Mouse (Mus musculus) forebrain, embryonic 13.5 days (tissue): ENCODE results near the gene 4933425L06Rik. TPM values are rescaled to one million over a fixed set of nuclear protein-coding genes. Genes with fewer than 3 reads are reported as not detected.

Experiments used
- ATAC-seq: fragments of 200-750 bp; cut with Nextera tagmentation; 2 replicates; pipeline ENCODE4 v1.8.0; 2017
- H3K27ac ChIP-seq: fragments of 300-500 bp; sonication (generic); 2 replicates; pipeline ENCODE4 v1.5.1; 2015; ENCODE audit warnings: inconsistent platforms, mild to moderate bottlenecking, moderate library complexity
- H3K27me3 ChIP-seq: fragments of 300-500 bp; sonication (generic); 2 replicates; pipeline ENCODE4 v1.6.1; 2015; ENCODE audit warnings: mild to moderate bottlenecking, inconsistent platforms
- H3K36me3 ChIP-seq: fragments of 300-500 bp; sonication (generic); 2 replicates; pipeline ENCODE4 v1.6.1; 2015; ENCODE audit warnings: mild to moderate bottlenecking, inconsistent platforms; ENCODE audit not compliant: poor library complexity, severe bottlenecking
- H3K4me1 ChIP-seq: fragments of 300-500 bp; sonication (generic); 2 replicates; pipeline ENCODE4 v1.6.1; 2015; ENCODE audit warnings: inconsistent platforms
- H3K4me2 ChIP-seq: fragments of 300-500 bp; sonication (generic); 2 replicates; pipeline ENCODE4 v1.6.1; 2015; ENCODE audit warnings: inconsistent platforms, mild to moderate bottlenecking, moderate library complexity
- H3K4me3 ChIP-seq: fragments of 300-500 bp; sonication (generic); 2 replicates; pipeline ENCODE4 v1.5.1; 2015; ENCODE audit warnings: mild to moderate bottlenecking, inconsistent platforms
- H3K9ac ChIP-seq: fragments of 300-500 bp; sonication (generic); 2 replicates; pipeline ENCODE4 v1.6.1; 2015; ENCODE audit warnings: mild to moderate bottlenecking, inconsistent platforms
- H3K9me3 ChIP-seq: fragments of 300-500 bp; sonication (generic); replicated peaks from 2 replicates; pipeline ENCODE4 v1.6.1; 2016; ENCODE audit warnings: inconsistent platforms
- WGBS: fragments of 180-500 bp; shearing (Covaris S2); methylation state at CpG from one replicate; pipeline ENCODE4 v1.1.7; 2015; 5-methylcytosine and 5-hydroxymethylcytosine counted together
- polyA plus RNA-seq: library from polyadenylated mRNA; unstranded; fragments of >200 nt; fragmentation: Nextera tagmentation; extraction: Ambion mirVana; gene quantifications from 2 replicates; pipeline ENCODE4 v1.2.1, GENCODE M21; 2015

Gene 4933425L06Rik
- polyA plus RNA-seq, 1 experiment from 2014 or later, result not detected

DNA sequence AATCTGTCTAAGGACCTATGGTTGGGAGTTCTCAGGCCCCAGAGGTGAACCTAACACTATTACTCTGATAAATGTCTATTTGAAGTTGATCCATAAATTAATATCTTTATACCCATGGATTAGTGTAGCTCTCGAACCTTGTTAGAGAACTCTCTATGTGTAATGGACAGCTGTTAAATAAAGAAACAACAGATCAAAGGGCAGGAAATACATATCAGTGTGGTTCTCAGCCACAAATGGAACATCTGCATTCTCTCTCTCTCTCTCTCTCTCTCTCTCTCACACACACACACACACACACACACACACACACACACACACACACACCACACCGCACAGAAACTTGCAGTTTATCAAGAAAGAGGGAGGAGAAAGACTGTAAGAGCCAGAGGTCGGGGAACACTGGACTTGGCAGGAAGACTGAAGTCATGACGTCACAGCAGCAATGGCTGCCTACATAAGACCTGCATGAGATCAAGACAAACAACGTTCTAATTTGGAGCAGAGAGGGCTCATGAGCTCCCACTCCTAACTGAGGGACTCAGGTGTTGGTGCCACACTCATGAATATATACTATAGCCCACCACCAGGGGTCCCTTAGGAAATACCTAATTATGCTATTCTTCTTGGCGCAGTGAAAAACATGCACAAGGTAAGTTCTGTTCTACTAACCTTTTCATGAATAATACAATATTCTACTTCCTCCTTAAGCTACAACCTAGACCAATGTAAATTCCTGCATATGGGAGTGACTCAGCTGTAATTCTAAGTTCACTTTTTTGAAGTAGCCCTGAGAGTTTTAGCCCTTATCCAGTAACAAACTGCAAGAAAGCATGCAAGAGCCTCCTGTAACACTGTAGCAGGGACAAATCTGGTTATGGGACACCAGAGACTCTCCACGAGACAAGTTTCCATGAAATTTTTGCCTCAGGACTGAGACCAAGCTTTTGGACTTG, 14.8 kb upstream of the 4933425L06Rik start:
- Histone ChIP-seq H3K27ac (no peak overlapping the region), H3K27me3 (no peaks in the 10 kb centered on the region), H3K9ac (no peak overlapping the region), H3K4me1 (no peaks in the 10 kb centered on the region), H3K36me3 (no peaks in the 10 kb centered on the region), H3K9me3 (no peaks in the 10 kb centered on the region), H3K4me3 (no peak overlapping the region), H3K4me2 (no peak overlapping the region)
- ATAC-seq, result no peak
- 80% methylated on average over 7 of the region's 7 CpGs for WGBS

DNA sequence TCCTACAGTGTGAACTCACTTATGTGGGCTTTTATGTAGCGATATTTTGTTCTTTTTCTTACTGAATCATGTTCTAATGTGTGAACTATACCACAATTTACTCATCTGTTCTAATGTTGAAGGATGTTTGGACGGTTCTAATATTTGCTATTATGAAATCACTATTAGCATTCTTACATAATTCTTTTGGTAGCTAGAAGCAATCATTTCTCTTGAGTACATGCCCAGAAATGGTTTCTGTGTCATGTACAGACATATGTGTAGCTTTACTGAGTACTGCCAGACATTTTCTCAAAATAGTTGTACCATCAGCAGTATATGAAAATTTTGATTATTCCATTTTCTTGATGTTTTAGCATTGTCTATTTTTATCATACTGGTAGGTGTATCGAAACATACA, 7.4 kb downstream of the 4933425L06Rik start:
- Histone ChIP-seq H3K27ac (no peak overlapping the region), H3K9ac (no peak overlapping the region), H3K27me3 (no peaks in the 10 kb centered on the region), H3K4me3 (no peak overlapping the region), H3K4me2 (no peak overlapping the region), H3K4me1 (no peaks in the 10 kb centered on the region), H3K36me3 (no peaks in the 10 kb centered on the region), H3K9me3 (no peaks in the 10 kb centered on the region)
- ATAC-seq, result no peak
- WGBS, result 93% methylated on average over 3 of the region's 3 CpGs

DNA sequence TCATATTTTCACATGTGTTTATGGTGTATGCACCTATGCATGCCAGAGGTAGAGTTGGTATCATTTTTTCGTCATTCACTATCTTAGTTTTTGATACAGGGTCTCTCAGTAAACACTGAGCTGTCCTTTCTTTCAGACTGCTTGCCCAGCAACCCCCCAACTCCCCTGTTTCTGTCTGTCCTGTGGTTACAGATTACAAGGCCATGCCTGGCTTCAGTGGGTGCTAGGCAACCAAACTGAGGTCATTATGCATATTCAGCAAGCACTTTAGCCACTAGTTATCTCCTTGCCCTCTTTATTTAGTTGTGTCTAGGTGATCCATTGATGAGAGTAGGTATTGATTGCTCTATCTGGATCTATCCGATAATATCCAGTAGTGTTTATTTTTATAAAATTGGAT, 14.4 kb downstream of the 4933425L06Rik start:
- no peaks in the 10 kb centered on the region for H3K4me1 ChIP-seq
- WGBS, result 85% methylated on average over 2 of the region's 2 CpGs
- H3K27ac ChIP-seq, result no peak overlapping the region
- no peaks in the 10 kb centered on the region for H3K27me3 ChIP-seq
- H3K9me3 ChIP-seq, result no peaks in the 10 kb centered on the region
- H3K4me2 ChIP-seq, result no peak overlapping the region
- no peak overlapping the region for H3K9ac ChIP-seq
- no peaks in the 10 kb centered on the region for H3K36me3 ChIP-seq
- H3K4me3 ChIP-seq, result no peak overlapping the region
- ATAC-seq, result no peak

DNA sequence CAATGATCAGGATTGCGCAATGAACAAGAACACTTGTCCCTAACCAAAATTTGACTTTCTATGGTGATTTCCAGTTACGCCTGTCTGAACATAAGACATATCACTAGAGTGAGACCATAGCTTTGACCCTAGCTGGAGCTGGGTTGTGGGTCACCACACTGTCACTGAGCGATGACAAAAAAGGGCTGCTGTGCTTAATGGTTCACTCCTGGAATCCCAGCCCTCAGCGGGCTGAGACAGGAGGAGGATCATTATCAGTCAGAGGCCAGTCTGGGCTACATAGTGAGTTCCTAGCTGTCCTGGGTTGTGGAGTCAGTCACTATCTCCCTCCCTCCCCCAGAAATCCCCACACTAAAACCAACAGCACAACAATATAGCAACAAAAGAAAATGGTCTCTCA, 18.8 kb downstream of the 4933425L06Rik start:
- no peak overlapping the region for H3K27ac ChIP-seq
- no peaks in the 10 kb centered on the region for H3K4me1 ChIP-seq
- H3K9ac ChIP-seq, result no peak overlapping the region
- H3K4me2 ChIP-seq, result no peak overlapping the region
- ATAC-seq, result no peak
- WGBS, result 90% methylated on average over 4 of the region's 4 CpGs
- H3K4me3 ChIP-seq, result no peak overlapping the region
- no peaks in the 10 kb centered on the region for H3K27me3 ChIP-seq
- H3K9me3 ChIP-seq, result no peaks in the 10 kb centered on the region
- H3K36me3 ChIP-seq, result no peaks in the 10 kb centered on the region

DNA sequence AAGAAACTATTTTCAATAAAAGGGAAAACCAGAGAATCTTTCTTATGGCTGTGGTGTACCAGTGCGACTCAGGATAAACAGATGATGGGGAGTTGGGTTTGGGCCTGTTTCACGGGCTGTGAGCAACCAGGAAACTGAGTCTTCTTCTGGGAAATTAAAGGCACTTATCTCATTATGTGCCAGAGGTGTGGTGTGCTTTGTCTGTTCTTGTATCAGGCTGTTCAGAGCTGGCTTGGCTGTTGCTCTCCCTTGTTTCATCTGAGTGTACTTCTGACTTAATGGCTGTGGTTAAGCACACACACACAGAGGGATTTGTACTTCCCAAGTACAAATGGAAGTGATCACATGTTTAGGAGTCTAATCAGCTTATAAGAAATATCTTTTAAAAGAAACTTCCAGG, 22.5 kb downstream of the 4933425L06Rik start:
- Histone ChIP-seq H3K27ac (no peak overlapping the region), H3K9ac (no peak overlapping the region), H3K4me3 (no peak overlapping the region), H3K4me1 (no peaks in the 10 kb centered on the region), H3K9me3 (no peaks in the 10 kb centered on the region), H3K4me2 (no peak overlapping the region), H3K27me3 (no peaks in the 10 kb centered on the region), H3K36me3 (no peaks in the 10 kb centered on the region)
- WGBS, result 91% methylated on average over 2 of the region's 2 CpGs
- no peak for ATAC-seq

GRCm38 (mm10) chr13:105111599-105111998, 29.7 kb downstream of the 4933425L06Rik start:
- no peak overlapping the region for H3K9ac ChIP-seq
- H3K4me1 ChIP-seq, result no peaks in the 10 kb centered on the region
- 88% methylated on average over 6 of the region's 6 CpGs for WGBS
- no peaks in the 10 kb centered on the region for H3K36me3 ChIP-seq
- H3K27ac ChIP-seq, result no peak overlapping the region
- H3K27me3 ChIP-seq, result no peaks in the 10 kb centered on the region
- ATAC-seq, result no peak
- no peaks in the 10 kb centered on the region; the same call in 1 of the 2 replicates for H3K9me3 ChIP-seq
- no peak overlapping the region for H3K4me2 ChIP-seq
- no peak overlapping the region for H3K4me3 ChIP-seq

GRCm38 (mm10) chr13:105121617-105122016, 39.7 kb downstream of the 4933425L06Rik start:
- no peaks in the 10 kb centered on the region for H3K9me3 ChIP-seq
- H3K36me3 ChIP-seq, result no peaks in the 10 kb centered on the region
- no peaks in the 10 kb centered on the region for H3K4me1 ChIP-seq
- no peak for ATAC-seq
- H3K27me3 ChIP-seq, result no peaks in the 10 kb centered on the region
- no peak overlapping the region for H3K9ac ChIP-seq
- H3K27ac ChIP-seq, result no peak overlapping the region
- H3K4me2 ChIP-seq, result no peak overlapping the region
- no peak overlapping the region for H3K4me3 ChIP-seq

GRCm38 (mm10) chr13:105122092-105122491, 40.2 kb downstream of the 4933425L06Rik start:
- Histone ChIP-seq H3K27me3 (no peaks in the 10 kb centered on the region), H3K4me2 (no peak overlapping the region), H3K4me3 (no peak overlapping the region), H3K9me3 (no peaks in the 10 kb centered on the region), H3K27ac (no peak overlapping the region), H3K4me1 (no peaks in the 10 kb centered on the region), H3K9ac (no peak overlapping the region), H3K36me3 (no peaks in the 10 kb centered on the region)
- ATAC-seq, result no peak
- 90% methylated on average over 3 of the region's 3 CpGs for WGBS

GRCm38 (mm10) chr13:105130080-105130479, 48.2 kb downstream of the 4933425L06Rik start:
- no peaks in the 10 kb centered on the region for H3K27me3 ChIP-seq
- H3K36me3 ChIP-seq, result 0 out of 2 replicates have a peak, but pooled peaks cover 4% of the 10 kb centered on the region
- H3K9ac ChIP-seq, result no peak overlapping the region
- no peak overlapping the region for H3K4me2 ChIP-seq
- H3K4me1 ChIP-seq, result no peaks in the 10 kb centered on the region
- WGBS, result 82% methylated on average over 6 of the region's 6 CpGs
- H3K9me3 ChIP-seq, result no peaks in the 10 kb centered on the region
- ATAC-seq, result no peak
- no peak overlapping the region for H3K27ac ChIP-seq
- H3K4me3 ChIP-seq, result no peak overlapping the region

DNA sequence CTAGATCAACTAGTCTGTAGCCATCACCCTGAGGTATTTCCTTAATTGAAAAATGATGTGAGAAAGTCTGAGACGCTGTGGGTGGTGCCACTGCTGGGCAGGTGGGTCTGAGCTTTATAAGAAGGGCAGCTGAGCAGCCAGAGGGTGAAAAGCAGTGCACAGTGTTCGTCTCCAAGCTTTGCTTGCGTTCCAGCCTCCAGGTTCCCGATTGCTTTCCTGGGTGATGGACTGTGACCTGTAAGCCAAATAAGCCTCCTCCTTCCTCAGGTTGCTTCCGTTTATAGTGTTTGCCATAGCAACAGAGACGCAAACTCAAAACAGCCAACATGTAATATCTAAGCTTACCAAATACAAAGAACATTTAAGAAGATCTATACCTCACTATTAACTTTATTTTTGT, 50.4 kb downstream of the 4933425L06Rik start:
- H3K9me3 ChIP-seq, result no peaks in the 10 kb centered on the region
- no peak overlapping the region for H3K4me2 ChIP-seq
- 91% methylated on average over 6 of the region's 6 CpGs for WGBS
- H3K4me1 ChIP-seq, result no peaks in the 10 kb centered on the region
- H3K9ac ChIP-seq, result no peak overlapping the region
- no peak overlapping the region for H3K27ac ChIP-seq
- no peak for ATAC-seq
- 0 out of 2 replicates have a peak, but pooled peaks cover 4% of the 10 kb centered on the region for H3K36me3 ChIP-seq
- H3K4me3 ChIP-seq, result no peak overlapping the region
- no peaks in the 10 kb centered on the region for H3K27me3 ChIP-seq

DNA sequence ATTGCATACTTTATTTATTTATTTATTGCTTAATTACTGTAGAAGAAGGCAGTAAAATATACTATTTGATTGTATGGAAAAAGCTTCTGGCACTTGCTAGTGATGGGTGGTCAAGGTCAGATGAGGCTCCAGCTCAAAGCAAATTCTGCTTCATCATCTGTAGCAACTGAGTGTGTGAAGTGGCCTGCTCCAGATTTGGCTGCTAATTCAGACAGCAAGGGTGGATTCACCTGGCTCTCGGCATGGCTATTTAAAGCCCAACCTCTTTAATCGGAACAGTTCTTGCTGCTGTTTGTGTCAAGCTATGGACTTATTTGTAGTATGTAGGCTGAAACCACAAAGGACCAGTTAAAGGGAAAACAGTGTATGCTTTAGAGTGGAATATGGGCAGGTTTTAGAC, 50.9 kb downstream of the 4933425L06Rik start:
- Histone ChIP-seq H3K27me3 (no peaks in the 10 kb centered on the region), H3K4me1 (no peaks in the 10 kb centered on the region), H3K36me3 (0 out of 2 replicates have a peak, but pooled peaks cover 4% of the 10 kb centered on the region), H3K9me3 (no peaks in the 10 kb centered on the region), H3K4me3 (no peak overlapping the region), H3K9ac (no peak overlapping the region), H3K4me2 (no peak overlapping the region), H3K27ac (no peak overlapping the region)
- WGBS, result 87% methylated on average over 2 of the region's 2 CpGs
- no peak for ATAC-seq

GRCm38 (mm10) chr13:105134397-105134796, 52.5 kb downstream of the 4933425L06Rik start:
- H3K36me3 ChIP-seq, result no peaks in the 10 kb centered on the region
- no peak overlapping the region for H3K4me3 ChIP-seq
- ATAC-seq, result no peak
- no peaks in the 10 kb centered on the region for H3K4me1 ChIP-seq
- H3K9me3 ChIP-seq, result no peaks in the 10 kb centered on the region
- WGBS, result 81% methylated on average over 5 of the region's 5 CpGs
- H3K9ac ChIP-seq, result no peak overlapping the region
- H3K4me2 ChIP-seq, result no peak overlapping the region
- no peaks in the 10 kb centered on the region for H3K27me3 ChIP-seq
- H3K27ac ChIP-seq, result no peak overlapping the region

GRCm38 (mm10) chr13:105139881-105140280, 58.0 kb downstream of the 4933425L06Rik start:
- H3K27ac ChIP-seq, result no peak overlapping the region

More at GRCm38 (mm10) chr13:105139881-105140280, 58.0 kb downstream of the 4933425L06Rik start:
- ATAC-seq, result no peak
- Histone ChIP-seq H3K9ac (no peak overlapping the region), H3K36me3 (no peaks in the 10 kb centered on the region), H3K4me1 (no peaks in the 10 kb centered on the region), H3K27me3 (no peaks in the 10 kb centered on the region), H3K9me3 (no peaks in the 10 kb centered on the region), H3K4me3 (no peak overlapping the region), H3K4me2 (no peak overlapping the region)
- 82% methylated on average over 4 of the region's 4 CpGs for WGBS
